ENCODE assay signal across 19 mouse cellular contexts in the genomic region with DNA sequence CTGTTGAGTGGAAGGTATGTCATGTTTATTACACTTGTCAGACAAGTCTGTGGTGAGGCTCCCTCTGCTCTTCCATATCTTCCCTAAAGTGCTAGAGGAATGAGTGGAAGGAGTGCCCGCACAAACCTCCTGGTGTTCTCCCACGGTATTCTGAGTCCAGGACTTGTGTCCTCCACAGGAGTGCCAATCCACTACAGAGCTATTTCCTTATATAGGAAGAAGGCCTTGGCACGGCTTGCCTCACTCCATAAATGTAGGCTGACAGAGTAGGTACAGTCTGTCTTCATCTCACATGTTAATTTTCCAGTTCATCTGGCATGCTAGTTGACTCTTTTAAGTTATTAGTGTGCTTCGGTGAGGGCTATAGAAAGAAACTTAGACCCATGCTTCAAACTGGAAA.
DNase-seq lines count a peak whose midpoint lies in the region.
"Had no signal": no experiment of that assay in that cellular context is flagged by ENCODE, and none has a peak within 500 bp of the region (broad histone marks: within the 10 kb centered on the region; RNA-seq: fewer than 3 reads in every experiment).

No protein-coding gene starts in this region.

- no peak overlapping the region for H3K4me3 ChIP-seq in heart, embryonic 10.5 days
- H3K4me3 ChIP-seq: embryonic facial prominence, embryonic 10.5 days; forebrain, embryonic 13.5 days; limb, embryonic 13.5 days; myocyte had no signal

- 68% methylated on average over 4 of the region's 4 CpGs for WGBS in heart, embryonic 10.5 days

- intact Hi-C loops in heart, postnatal 36 days (cut with DNase I) = loop anchor here (10.0 kb wide), 2 partner anchors 247 to 307 kb away; no protein-coding TSS in a partner anchor

- no peaks in the 10 kb centered on the region for H3K27me3 ChIP-seq in heart, embryonic 10.5 days (ENCODE audit: insufficient read depth, poor library complexity, severe bottlenecking)
- H3K27me3 ChIP-seq: forebrain, embryonic 13.5 days; limb, embryonic 13.5 days; Patski had no signal

- no peaks in the 10 kb centered on the region for H3K36me3 ChIP-seq in heart, embryonic 10.5 days
- H3K36me3 ChIP-seq: embryonic facial prominence, embryonic 10.5 days; limb, embryonic 13.5 days had no signal

- peaks cover 6% of the 10 kb centered on the region; the same call in 1 of the 2 replicates for H3K4me1 ChIP-seq in heart, embryonic 10.5 days
- H3K4me1 ChIP-seq: embryonic facial prominence, embryonic 10.5 days; forebrain, embryonic 13.5 days had no signal

- no peaks in the 10 kb centered on the region for H3K9me3 ChIP-seq in heart, embryonic 10.5 days
- H3K9me3 ChIP-seq: embryonic facial prominence, embryonic 10.5 days; forebrain, embryonic 13.5 days; limb, embryonic 13.5 days had no signal

- H3K27ac ChIP-seq in heart, embryonic 10.5 days = no peak overlapping the region
- H3K27ac ChIP-seq: embryonic facial prominence, embryonic 10.5 days; forebrain, embryonic 13.5 days; kidney, postnatal 0 days; limb, embryonic 13.5 days; liver, embryonic 14.5 days had no signal

- peak; percentile 38 for DNase-seq in heart, adult 8-10 months (ENCODE audit: low spot score)
- DNase-seq in heart, embryonic 10.5 days (ENCODE audit: low spot score) = no peak
- peak; percentile 8 for DNase-seq in testis, postnatal 14 days (ENCODE audit: low spot score)
- no peak for DNase-seq in testis, postnatal 10 days (ENCODE audit: low spot score)
- peak; percentile 20 to 24 for DNase-seq in heart, postnatal 36 days
- DNase-seq in gastrocnemius, postnatal 10 days = no peak
- no peak for DNase-seq in cerebellum, postnatal 25 days
- DNase-seq: adrenal gland, postnatal 14 days; cerebellum, adult 18-20 months; gastrocnemius, postnatal 14 days; midbrain, embryonic 14.5 days; thymus, adult 18-20 months had no signal

Comparison
In these comparisons a context has a peak if more than half of its experiments do, and no peak if none do; other contexts are left out.
1. DNase-seq: peak in heart, adult 8-10 months (single experiment), testis, postnatal 14 days (single experiment) and heart, postnatal 36 days (2 of 2); none in heart, embryonic 10.5 days (single experiment), testis, postnatal 10 days (single experiment), gastrocnemius, postnatal 10 days (single experiment) and cerebellum, postnatal 25 days (0 of 2).